Mouse (Mus musculus) granulocyte monocyte progenitor cell, adult 5-6 weeks (primary cell): Measurements from ENCODE around the gene Trpm8. TPM values are rescaled to one million over a fixed set of nuclear protein-coding genes. Genes with fewer than 3 reads are reported as not detected.

Experiments
- ATAC-seq: replicated peaks from 2 replicates; pipeline ENCODE4 v1.8.0; 2016; ENCODE audit warnings: mild to moderate bottlenecking, moderate TSS enrichment, inconsistent platforms; ENCODE audit not compliant: poor library complexity, severe bottlenecking
- total RNA-seq, 2 experiments: library from RNA; stranded (forward) in 1 of 2; stranded (reverse) in 1 of 2; fragments of 200-712, 200-1000 nt in 1 of 2; fragments of >200 nt in 1 of 2; fragmentation: Nextera tagmentation in 1 of 2; gene quantifications; 2 replicates each; pipeline ENCODE4 v1.2.3; 2014 to 2017

The Trpm8 gene
- total RNA-seq, 2 experiments from 2014 or later: not detected

DNA sequence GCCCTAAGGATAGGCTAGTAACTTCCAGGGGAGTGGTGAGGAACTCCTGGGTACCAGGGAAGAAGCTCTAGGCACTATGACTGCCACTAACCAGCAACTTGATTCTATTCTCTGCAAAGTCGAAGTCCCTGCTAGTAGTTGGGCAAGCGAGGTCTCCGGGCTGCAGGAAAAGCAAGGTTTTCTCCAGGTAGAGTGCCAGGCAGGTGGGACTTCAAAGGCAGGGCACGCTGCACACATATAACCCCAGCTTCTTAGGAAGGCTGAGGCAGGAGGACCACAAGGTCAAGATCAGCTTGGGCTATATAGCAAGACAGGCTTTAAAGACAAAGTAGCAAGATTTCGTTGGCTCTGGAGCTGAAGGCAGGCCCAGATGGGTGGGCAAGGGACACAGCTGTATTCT is 13.7 kb upstream of the Trpm8 start:
- ATAC-seq: no peak

DNA sequence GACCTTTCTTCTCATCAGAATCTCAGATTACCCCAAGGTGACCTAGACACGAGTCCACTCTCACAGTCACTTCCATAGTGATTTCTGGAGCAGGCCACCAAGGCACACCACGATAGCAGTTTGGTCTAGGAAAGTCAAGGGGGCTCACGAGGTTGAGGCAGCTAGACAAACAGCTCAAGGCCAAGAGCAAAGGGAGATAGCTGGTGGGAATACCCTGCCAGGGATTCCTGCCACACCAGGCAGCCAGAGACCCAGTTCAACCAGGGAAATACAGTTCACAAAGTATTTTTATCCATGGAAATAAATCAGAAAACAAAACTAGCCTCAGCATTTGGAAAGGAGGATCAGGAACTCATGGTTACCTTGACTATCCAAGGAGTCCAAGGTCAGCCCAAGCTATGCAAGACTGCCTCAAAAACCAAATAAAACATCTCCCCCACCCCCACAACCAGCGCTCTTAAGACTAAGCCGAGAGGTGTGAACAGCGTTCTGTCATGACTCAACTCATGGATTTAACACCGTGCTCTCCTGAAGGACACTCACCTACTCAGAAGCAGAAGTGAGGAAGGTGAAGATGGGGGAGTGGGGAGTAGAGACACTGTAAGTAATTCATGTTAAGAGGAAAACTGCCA is 13.1 kb upstream of the Trpm8 start:
- ATAC-seq: no peak

DNA sequence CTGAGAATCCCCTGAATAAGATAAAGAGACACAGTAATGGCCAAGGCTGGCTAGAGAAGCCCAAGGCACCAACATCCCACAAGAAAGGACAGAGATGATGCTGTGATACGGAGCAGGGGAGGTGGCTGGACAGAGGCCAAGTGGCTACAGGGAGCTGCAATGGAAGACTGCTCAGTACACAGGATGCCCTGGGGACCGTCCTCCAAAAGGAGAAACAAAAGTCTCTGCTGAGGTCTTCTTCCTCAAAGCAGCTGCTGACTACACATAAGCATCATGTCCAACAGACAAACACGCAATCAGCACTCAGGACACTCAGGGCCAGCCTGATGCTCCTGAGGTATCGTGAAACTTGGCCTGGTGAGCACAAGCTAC is 12.6 kb upstream of the Trpm8 start:
- ATAC-seq: no peak

- no peak for ATAC-seq
Observed at GRCm38 (mm10) chr1:88266123-88266522, 11.3 kb upstream of the Trpm8 start.

DNA sequence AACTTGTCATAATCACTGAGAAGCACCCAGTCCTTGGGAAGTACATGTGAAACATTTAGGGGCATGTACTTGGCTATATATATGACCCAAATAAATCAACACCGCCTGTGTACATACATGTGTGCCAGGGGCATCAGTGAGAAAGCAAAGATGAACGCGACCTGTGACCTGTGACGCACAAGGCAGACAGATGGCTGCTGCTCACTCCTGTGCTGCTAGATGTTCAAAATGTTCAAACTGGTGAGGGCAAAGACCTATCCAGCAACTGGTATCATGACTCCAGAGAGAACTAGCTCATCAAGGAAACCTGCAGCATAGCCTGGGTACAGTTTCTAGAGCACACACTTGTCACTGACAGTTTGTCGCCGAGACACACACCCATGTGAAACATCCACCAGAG is 10.0 kb upstream of the Trpm8 start:
- no peak for ATAC-seq

DNA sequence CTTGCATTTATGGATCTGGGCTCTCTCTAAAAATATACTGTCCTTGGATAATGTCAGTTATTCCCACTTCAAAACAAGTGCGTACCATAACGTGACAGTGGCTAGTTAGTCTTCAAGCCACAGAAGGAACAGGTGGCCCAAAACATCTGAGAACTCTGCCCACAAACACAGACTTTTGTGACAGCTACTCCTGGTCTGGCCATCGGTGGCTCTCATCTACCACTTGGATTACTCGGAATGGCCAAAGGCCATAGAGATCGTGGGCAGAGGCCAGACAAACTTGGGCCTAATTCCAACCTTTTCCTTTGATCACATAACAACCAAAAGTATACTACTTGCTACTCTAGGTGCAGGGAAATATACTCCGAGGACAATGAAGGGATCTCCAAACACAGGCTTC is 9.4 kb upstream of the Trpm8 start:
- ATAC-seq: no peak

GRCm38 (mm10) chr1:88269539-88270309 is 7.7 kb upstream of the Trpm8 start:
- peak; percentile 13; the same call in 1 of the 2 replicates for ATAC-seq

DNA sequence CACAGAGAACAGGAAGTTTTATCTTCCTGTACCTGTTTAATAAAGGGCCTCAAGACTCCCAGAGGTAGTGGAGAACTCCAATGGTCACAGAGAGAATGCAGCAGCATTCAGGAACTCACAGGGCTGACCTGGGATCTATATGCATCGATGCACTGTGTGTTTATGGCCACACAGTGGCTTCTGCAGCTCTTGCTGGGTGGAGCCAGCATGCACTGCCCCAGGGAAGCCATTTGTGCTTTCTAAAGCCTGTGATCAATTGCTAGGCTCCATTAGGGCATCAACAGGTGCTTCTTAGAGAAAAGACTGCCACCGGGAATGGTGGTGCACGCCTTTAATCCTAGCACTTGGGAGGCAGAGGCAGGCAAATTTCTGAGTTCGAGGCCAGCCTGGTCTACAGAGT is 4.6 kb upstream of the Trpm8 start:
- ATAC-seq: no peak

DNA sequence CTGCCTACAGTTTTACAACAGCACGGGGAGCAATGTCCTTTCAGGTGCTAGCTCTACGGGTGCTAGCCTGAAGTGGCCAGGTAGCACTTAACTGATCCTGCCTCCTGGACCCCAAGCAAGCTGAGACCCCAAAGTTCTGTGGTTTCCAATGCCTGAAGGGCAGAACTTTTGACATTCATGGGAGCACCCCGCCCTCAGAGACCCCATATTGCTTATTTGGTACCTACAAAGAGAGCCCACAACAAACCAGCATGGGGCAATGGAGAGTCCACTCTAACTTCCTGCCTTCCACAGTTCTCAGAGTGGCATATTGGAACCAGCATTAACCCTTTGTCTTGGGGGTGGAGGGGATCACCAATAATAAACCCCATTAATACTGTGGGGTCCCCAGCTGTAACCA is 4.1 kb upstream of the Trpm8 start:
- ATAC-seq: no peak

GRCm38 (mm10) chr1:88273832-88274231 is 3.6 kb upstream of the Trpm8 start:
- ATAC-seq: no peak

- no peak for ATAC-seq
Observed at GRCm38 (mm10) chr1:88274371-88275077, 2.9 kb upstream of the Trpm8 start.

DNA sequence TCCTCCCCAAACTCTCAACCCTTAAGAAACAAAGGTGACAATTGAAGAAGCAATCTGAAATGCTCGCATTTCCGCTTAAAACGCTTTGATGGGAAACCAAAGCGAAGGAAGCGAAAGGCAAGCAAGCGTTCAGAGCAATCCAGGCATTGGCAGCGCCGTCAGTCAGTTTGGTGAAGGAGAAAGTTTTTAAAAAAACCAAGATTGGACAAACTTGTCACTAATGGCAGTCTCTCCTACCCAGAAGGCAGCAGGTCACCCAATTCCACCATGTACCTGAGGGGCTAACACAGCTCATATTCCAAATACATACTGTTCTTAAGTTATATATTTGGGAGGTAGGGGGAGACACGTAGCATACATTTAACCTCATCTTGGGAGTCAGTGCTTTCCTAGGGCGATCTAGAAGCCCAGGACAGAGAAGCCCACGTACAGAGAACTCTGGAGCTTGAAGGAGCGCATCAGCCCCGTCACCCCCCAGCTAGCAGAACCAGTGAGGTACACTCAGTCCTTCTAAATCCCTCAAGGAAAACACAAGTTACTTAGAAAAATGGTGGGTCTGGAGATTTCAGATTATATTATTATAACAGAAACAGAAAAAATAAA is 2.3 kb upstream of the Trpm8 start:
- ATAC-seq: no peak

GRCm38 (mm10) chr1:88275698-88276523 is 1.6 kb upstream of the Trpm8 start:
- no peak for ATAC-seq

DNA sequence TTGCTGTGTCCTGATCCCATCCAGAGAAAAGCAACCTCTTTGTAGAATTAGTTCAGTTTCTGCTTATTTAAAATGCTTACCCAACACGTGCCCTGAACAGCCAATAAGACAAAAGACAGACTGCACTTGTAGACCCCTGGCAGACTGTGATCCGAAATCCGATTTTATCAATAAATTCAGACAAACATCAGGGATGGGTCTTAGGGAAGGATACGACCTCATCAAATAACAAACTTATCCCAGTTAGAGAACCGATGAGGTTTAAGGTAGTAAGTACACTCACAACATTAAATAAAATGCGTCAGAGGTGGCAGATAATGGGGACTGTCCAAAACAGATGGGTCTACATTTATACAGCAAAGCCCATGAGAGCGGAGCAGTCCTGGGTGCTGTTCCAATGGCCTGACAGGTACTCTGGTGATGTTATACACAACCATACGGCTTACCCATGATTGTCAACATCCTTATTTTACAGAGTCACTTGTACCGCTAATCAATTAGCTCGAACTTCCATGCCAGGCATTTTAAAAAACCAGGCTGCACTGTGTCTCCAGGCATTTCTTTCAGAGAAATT is 850 bp upstream of the Trpm8 start:
- ATAC-seq: peak; percentile 9

DNA sequence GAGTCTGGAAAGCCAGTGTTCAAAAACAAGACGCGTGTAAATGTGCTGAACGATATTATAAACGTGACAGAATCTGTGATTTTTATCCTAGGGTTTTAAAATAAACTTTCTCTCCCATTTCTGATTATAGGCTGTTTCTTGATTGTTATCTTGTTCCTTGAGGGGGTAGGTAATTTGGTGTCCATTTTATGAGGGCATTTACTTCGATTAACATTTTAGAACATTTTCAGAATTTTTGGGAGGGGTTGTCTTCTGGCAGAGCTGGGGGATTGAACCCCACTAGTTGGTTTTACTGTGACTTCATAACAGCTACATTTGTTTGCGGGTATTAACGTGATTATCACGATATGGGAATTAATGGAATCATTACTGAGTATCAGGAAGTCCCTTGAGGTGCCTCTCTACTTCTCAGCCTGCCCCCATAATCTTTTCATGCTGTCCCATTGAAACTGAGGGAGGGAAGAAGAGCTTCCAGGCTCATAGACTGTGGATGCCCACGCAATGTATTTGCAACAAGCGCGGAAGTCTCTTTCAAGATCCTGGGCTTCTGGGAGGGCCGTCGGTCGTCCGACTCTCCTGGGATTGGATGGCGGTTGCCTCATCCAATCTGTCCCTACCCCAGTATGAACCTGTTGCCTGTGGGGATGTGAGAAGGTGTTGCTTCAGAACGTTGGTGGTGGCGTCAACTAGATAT is 504 bp downstream of the Trpm8 start:
- ATAC-seq: peak; percentile 10

DNA sequence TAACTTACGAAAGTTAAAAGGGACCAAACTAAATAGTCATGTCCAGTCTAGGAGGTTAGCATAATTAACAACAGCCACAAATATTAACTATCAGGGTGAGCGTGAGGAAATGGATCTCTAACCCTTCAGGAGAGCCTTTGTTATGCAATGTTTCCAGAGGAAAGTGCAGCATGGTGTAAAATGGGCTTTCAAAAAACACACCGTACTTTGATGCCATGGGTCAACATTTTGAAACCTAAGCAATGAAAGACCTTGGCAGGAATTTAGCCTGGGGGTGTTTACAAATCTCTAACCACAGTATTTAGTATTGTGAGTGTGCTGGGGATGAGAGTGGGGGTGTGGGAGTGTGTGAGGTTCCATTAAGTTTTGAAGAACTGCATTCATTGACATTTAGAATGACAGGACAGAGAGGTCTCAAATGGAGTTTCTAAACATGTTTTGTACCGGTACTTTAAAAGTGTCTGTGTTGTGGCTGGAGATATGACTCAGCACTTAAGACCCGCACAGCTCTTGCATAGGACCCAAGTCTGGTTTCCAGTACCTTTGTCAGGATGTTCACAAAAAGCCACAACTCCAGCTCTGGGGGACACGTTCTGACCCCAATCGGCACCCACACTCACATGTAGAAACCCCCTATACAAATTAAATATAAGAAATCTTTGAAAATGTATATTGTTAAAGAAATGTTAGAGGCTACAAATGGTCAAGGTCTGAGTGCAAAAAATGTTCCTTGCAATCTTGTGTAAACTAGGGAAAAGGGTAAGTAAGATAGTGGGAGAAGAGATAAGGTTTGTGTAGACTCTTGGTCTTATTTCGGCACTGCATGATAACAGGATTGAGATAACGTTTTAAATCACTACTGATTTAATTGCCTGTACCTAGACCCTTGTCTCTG is 1.9 kb downstream of the Trpm8 start:
- ATAC-seq: 0 out of 2 replicates have a peak, but pooled peaks have one; percentile 0

GRCm38 (mm10) chr1:88280006-88280690 is 2.7 kb downstream of the Trpm8 start:
- no peak for ATAC-seq

DNA sequence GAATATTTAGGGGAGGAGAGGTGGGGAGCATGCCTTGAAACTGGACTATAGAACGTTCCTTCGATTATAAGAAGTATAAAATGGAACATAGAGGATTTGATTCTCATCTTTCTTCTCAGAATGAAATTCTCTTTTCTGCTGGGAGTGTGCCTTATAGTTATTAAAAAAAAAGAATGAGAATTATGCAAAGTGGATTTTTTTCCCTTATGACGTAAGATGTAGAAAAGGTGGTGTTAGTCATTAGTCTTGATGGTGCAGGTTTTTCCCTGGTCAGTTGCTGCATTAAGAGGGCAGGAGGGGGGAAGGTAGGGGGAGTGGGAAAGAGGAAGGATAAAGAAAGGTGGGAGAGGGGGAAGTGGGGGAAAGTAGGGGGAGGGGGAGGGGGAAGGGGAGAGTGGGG is 4.8 kb downstream of the Trpm8 start:
- no peak for ATAC-seq
